Mouse (Mus musculus): ENCODE results near the gene Abhd16a.

Gene Abhd16a

GRCm38 (mm10) chr17:35147922-35148639 lies 59.0 kb downstream of the Abhd16a start:
- DNase-seq (ENCODE audit: low spot score), result no peak

DNA sequence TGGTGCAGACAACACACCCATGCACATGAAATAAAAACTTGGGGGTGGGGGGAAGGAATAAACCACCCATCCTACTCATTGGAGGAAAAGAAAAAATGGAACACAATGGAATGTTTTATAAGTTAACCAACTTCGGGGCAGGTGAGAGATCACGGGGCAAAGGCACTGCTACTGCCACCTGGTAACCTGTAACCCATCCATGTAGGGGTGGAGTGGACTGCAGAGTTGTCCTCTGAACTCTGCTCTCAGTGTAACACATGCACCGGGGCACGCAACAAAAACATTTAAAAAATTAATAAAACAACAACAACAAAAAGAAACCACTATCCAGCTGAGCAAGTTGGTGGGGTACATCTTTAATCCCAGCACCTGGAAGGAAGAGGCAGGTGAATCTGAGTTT lies 63.1 kb downstream of the Abhd16a start:
- no peak for DNase-seq (ENCODE audit: low spot score)
